Mouse (Mus musculus): ENCODE data around the gene Cct2. TPM values are rescaled to one million over a fixed set of nuclear protein-coding genes. Genes with fewer than 3 reads are reported as not detected.

The Cct2 gene
- polyA plus RNA-seq, 1 experiment from 2014 or later, result 185 TPM

DNA sequence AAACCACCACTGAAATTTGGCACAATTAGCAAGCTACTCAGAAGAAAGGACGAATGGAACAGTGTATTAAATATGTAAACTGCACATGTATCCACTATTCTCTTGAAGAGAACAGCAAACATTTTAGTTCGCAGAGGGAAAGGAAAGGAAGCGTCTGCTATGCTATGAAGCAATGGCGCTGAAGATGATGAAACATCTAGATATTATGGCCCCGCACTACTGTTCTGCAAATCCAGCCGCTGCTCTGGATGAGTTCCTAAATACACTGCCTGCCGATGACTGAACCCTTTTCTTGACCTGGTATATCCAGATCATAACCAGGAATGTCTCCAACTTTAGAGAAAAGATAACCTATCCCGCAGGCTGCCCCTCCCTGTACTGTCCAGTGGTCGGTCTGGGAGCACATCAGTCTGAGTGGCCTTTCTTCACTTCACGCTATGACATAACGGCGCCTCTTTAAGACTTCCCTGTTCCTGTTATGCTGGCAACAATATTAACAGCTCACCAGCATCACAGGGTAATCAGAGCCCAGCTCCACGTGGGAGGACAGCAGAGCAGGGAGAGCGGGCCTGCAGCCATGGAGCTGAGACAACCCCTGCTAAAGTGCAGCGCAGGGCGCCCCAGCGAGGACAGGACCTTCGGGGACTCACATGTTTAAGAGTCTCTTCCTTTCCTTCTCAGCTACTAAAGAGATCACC lies 8.7 kb upstream of the Cct2 start:
- 72% methylated on average over 18 of the region's 18 CpGs for WGBS
- no peak overlapping the region for H3K4me3 ChIP-seq (ENCODE audit: low read length)
- no peak; the same call in 1 of the 2 replicates for ATAC-seq (replicated peaks; ENCODE audit: extremely low read depth, insufficient read depth, low FRiP score)
- no peak overlapping the region for H3K4me2 ChIP-seq (ENCODE audit: low read depth, low read length)
- H3K27ac ChIP-seq (ENCODE audit: low read length), result no peak overlapping the region
- H3K36me3 ChIP-seq (ENCODE audit: control insufficient read depth, insufficient read depth), result peaks cover 41% of the 10 kb centered on the region
- H3K4me1 ChIP-seq (ENCODE audit: control insufficient read depth, insufficient read depth, low read length), result peaks cover 8% of the 10 kb centered on the region
- H3K27me3 ChIP-seq (ENCODE audit: control insufficient read depth, insufficient read depth, low read length), result no peaks in the 10 kb centered on the region
- H3K9ac ChIP-seq (ENCODE audit: low read length), result no peak overlapping the region
- no peaks in the 10 kb centered on the region for H3K9me3 ChIP-seq (replicated peaks; ENCODE audit: control insufficient read depth, low read length)

DNA sequence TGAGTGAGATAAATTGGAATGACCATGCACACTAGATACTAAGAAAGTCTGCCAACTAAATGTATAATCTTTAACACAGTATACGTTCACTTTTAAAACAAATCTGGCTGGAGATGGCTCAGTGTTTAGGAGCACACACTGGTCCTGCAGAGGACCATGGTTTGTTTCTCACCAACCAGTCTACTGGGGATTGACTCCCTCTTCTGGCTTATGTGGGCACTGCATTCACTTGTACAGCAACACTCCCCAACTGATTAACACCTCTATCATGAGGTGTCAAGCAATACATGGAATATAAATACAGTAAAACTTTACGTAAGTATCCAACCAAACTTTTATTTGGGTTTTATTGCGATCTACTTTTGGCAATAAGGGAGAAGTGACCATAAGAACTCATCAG lies 5.5 kb upstream of the Cct2 start:
- Histone ChIP-seq H3K9ac (ENCODE audit: low read length) (no peak overlapping the region), H3K4me2 (ENCODE audit: low read depth, low read length) (no peak overlapping the region), H3K27me3 (ENCODE audit: control insufficient read depth, insufficient read depth, low read length) (no peaks in the 10 kb centered on the region), H3K36me3 (ENCODE audit: control insufficient read depth, insufficient read depth) (peaks cover 32% of the 10 kb centered on the region), H3K9me3 (replicated peaks; ENCODE audit: control insufficient read depth, low read length) (no peaks in the 10 kb centered on the region), H3K27ac (ENCODE audit: low read length) (no peak overlapping the region), H3K4me3 (ENCODE audit: low read length) (no peak overlapping the region), H3K4me1 (ENCODE audit: control insufficient read depth, insufficient read depth, low read length) (peaks cover 15% of the 10 kb centered on the region)
- 78% methylated on average over 3 of the region's 3 CpGs for WGBS
- no peak for ATAC-seq (replicated peaks; ENCODE audit: extremely low read depth, insufficient read depth, low FRiP score)

- no peak for ATAC-seq (replicated peaks; ENCODE audit: extremely low read depth, insufficient read depth, low FRiP score)
- Histone ChIP-seq H3K4me3 (ENCODE audit: low read length) (peak overlapping the region; percentile 87), H3K4me2 (ENCODE audit: low read depth, low read length) (peak overlapping the region; percentile 72), H3K9me3 (replicated peaks; ENCODE audit: control insufficient read depth, low read length) (no peaks in the 10 kb centered on the region), H3K27ac (ENCODE audit: low read length) (peak overlapping the region; percentile 86), H3K27me3 (ENCODE audit: control insufficient read depth, insufficient read depth, low read length) (no peaks in the 10 kb centered on the region), H3K4me1 (ENCODE audit: control insufficient read depth, insufficient read depth, low read length) (peaks cover 10% of the 10 kb centered on the region), H3K36me3 (ENCODE audit: control insufficient read depth, insufficient read depth) (peaks cover 27% of the 10 kb centered on the region), H3K9ac (ENCODE audit: low read length) (peak overlapping the region; percentile 68)
- 9% methylated on average over 7 of the region's 7 CpGs for WGBS
Observed at GRCm38 (mm10) chr10:117064076-117064475, 462 bp upstream of the Cct2 start.

DNA sequence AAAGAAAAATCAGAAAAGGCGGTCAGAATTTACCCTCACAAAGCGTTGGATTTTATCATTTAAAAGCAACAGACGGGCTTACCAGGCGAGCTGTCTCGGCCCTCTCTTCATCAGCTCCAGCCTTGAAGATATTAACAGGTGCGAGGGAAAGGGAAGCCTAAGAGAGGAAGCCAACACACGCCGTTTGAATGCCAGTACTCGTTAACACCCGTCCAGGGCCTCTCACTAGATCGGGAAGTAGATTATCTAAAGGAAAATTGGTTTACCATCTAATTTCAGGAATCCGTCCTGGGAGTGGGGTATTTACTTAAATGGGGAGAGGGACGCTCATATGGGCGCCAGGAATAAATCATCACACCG lies 740 bp downstream of the Cct2 start:
- Histone ChIP-seq H3K27me3 (ENCODE audit: control insufficient read depth, insufficient read depth, low read length) (no peaks in the 10 kb centered on the region), H3K4me2 (ENCODE audit: low read depth, low read length) (peak overlapping the region; percentile 76), H3K4me3 (ENCODE audit: low read length) (peak overlapping the region; percentile 87), H3K9me3 (replicated peaks; ENCODE audit: control insufficient read depth, low read length) (no peaks in the 10 kb centered on the region), H3K27ac (ENCODE audit: low read length) (peak overlapping the region; percentile 77), H3K4me1 (ENCODE audit: control insufficient read depth, insufficient read depth, low read length) (peaks cover 10% of the 10 kb centered on the region), H3K9ac (ENCODE audit: low read length) (peak overlapping the region; percentile 85), H3K36me3 (ENCODE audit: control insufficient read depth, insufficient read depth) (peaks cover 26% of the 10 kb centered on the region)
- 2% methylated on average over 15 of the region's 15 CpGs for WGBS
- ATAC-seq (replicated peaks; ENCODE audit: extremely low read depth, insufficient read depth, low FRiP score), result no peak

DNA sequence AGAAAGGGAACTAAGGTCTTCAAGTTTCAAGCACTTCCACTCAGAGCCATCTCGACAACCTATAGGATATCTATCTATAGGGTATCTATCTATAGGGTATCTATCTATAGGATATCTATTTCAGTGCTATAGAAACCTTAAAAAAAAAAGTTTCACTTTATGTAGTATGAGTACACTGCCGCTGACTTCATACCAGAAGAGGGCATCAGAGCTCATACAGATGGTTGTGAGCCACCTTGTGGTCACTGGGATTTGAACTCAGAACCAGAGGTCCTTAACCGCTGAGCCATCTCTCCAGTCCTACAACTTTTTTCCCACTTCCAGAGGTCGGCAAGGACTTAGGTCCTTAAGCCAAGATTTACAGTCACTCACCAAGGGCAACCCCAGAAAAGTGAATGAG lies 7.9 kb downstream of the Cct2 start:
- H3K4me3 ChIP-seq (ENCODE audit: low read length), result no peak overlapping the region
- no peaks in the 10 kb centered on the region for H3K27me3 ChIP-seq (ENCODE audit: control insufficient read depth, insufficient read depth, low read length)
- H3K27ac ChIP-seq (ENCODE audit: low read length), result no peak overlapping the region
- WGBS, result 81% methylated on average over 4 of the region's 4 CpGs
- H3K9me3 ChIP-seq (replicated peaks; ENCODE audit: control insufficient read depth, low read length), result no peaks in the 10 kb centered on the region
- peaks cover 76% of the 10 kb centered on the region for H3K36me3 ChIP-seq (ENCODE audit: control insufficient read depth, insufficient read depth)
- H3K4me1 ChIP-seq (ENCODE audit: control insufficient read depth, insufficient read depth, low read length), result no peaks in the 10 kb centered on the region
- no peak for ATAC-seq (replicated peaks; ENCODE audit: extremely low read depth, insufficient read depth, low FRiP score)
- H3K9ac ChIP-seq (ENCODE audit: low read length), result no peak overlapping the region
- H3K4me2 ChIP-seq (ENCODE audit: low read depth, low read length), result no peak overlapping the region

DNA sequence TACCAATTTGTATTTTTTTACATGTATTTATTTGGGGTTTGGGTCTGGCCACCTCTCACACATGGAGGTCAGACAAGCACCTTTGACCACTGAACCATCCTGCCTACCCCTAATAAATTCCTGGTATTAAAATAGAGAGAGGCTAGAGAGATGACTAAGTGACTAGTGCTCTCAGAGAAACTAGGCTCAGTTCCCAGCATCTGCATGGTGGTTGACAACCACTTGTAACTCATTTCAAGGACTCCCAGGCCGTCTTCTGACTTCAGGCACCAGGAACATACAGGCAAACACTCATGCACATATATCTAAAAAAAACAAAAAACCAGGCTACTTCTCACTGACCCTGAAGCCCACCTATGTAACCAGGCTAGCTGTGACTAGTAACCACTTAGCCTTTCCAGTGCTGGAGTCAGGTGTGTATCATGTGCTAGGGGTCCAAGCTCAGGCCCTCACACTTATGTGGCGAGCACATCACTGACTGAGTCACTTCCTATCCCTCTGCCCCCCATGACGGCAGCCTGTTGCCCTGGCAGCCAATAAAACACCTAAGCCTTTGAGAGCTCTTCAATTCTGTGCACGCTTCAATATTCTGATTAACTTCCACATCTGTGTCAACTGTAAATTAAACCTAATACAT lies 13.5 kb downstream of the Cct2 start:
- 51% methylated on average over 4 of the region's 4 CpGs for WGBS
- Histone ChIP-seq H3K9ac (ENCODE audit: low read length) (no peak overlapping the region), H3K36me3 (ENCODE audit: control insufficient read depth, insufficient read depth) (peaks cover 39% of the 10 kb centered on the region), H3K4me1 (ENCODE audit: control insufficient read depth, insufficient read depth, low read length) (peaks cover 9% of the 10 kb centered on the region), H3K9me3 (replicated peaks; ENCODE audit: control insufficient read depth, low read length) (no peaks in the 10 kb centered on the region), H3K4me3 (ENCODE audit: low read length) (no peak overlapping the region), H3K4me2 (ENCODE audit: low read depth, low read length) (no peak overlapping the region), H3K27ac (ENCODE audit: low read length) (0 out of 2 replicates have a peak overlapping the region, but pooled peaks have one; percentile 41), H3K27me3 (ENCODE audit: control insufficient read depth, insufficient read depth, low read length) (no peaks in the 10 kb centered on the region)
- no peak for ATAC-seq (replicated peaks; ENCODE audit: extremely low read depth, insufficient read depth, low FRiP score)

DNA sequence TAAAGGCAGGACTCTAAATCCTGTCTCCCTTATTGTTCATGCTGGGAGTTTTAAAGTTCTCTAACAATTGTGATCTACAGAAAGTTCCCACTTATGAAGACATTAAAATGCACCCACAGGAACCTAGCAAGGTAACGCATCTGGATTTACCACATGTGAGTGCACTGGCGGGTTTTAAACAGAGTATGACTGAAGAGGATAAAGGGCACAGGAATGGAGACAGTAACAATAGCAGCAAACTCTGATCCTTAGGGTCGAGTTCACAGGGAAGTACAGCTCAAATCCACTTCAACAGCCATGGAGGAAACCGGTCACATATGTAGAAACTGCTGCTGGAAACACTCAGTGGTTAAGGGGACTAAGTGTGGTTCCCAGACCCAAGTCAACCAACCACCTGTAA lies 14.4 kb downstream of the Cct2 start:
- Histone ChIP-seq H3K36me3 (ENCODE audit: control insufficient read depth, insufficient read depth) (peaks cover 32% of the 10 kb centered on the region), H3K9ac (ENCODE audit: low read length) (peak overlapping the region; percentile 82; the same call in 1 of the 2 replicates), H3K4me3 (ENCODE audit: low read length) (peak overlapping the region; percentile 65), H3K4me1 (ENCODE audit: control insufficient read depth, insufficient read depth, low read length) (peaks cover 14% of the 10 kb centered on the region), H3K9me3 (replicated peaks; ENCODE audit: control insufficient read depth, low read length) (no peaks in the 10 kb centered on the region), H3K27me3 (ENCODE audit: control insufficient read depth, insufficient read depth, low read length) (no peaks in the 10 kb centered on the region), H3K27ac (ENCODE audit: low read length) (peak overlapping the region; percentile 41; the same call in 1 of the 2 replicates), H3K4me2 (ENCODE audit: low read depth, low read length) (peak overlapping the region; percentile 62)
- 71% methylated on average over 4 of the region's 4 CpGs for WGBS
- ATAC-seq (replicated peaks; ENCODE audit: extremely low read depth, insufficient read depth, low FRiP score), result no peak

GRCm38 (mm10) chr10:117045175-117046056 lies 18.2 kb downstream of the Cct2 start, which contains the start of gene Lrrc10:
Gene Lrrc10, plus strand, starts transcription at chr10:117045341.
- peak within 1 kb of the TSS; percentile 65 for H3K4me3 ChIP-seq (ENCODE audit: low read length)
- 15% methylated on average over 40 of the region's 40 CpGs for WGBS
- peak within 1 kb of the TSS; percentile 91 for H3K27ac ChIP-seq (ENCODE audit: low read length)
- ATAC-seq (replicated peaks; ENCODE audit: extremely low read depth, insufficient read depth, low FRiP score), result peak; percentile 37
- H3K4me2 ChIP-seq (ENCODE audit: low read depth, low read length), result peak within 1 kb of the TSS; percentile 62
- peaks cover 5% of the 10 kb centered on the region; the same call in 1 of the 2 replicates for H3K36me3 ChIP-seq (ENCODE audit: control insufficient read depth, insufficient read depth)
- H3K9ac ChIP-seq (ENCODE audit: low read length), result peak within 1 kb of the TSS; percentile 82
- no peaks in the 10 kb centered on the region for H3K9me3 ChIP-seq (replicated peaks; ENCODE audit: control insufficient read depth, low read length)
- H3K27me3 ChIP-seq (ENCODE audit: control insufficient read depth, insufficient read depth, low read length), result no peaks in the 10 kb centered on the region
- peaks cover 30% of the 10 kb centered on the region for H3K4me1 ChIP-seq (ENCODE audit: control insufficient read depth, insufficient read depth, low read length)

Data from heart, embryonic 16.5 days (tissue).